Mouse (Mus musculus): ENCODE results near the gene Prr14. TPM values are rescaled to one million over a fixed set of nuclear protein-coding genes. Genes with fewer than 3 reads are reported as not detected.

Prr14 gene
- total and polyA plus RNA-seq, 3 experiments = 19.3 to 115 (median 63.5) TPM

GRCm38 (mm10) chr7:127426354-127426753, 33.1 kb upstream of the Prr14 start:
- ATAC-seq (ENCODE audit: extremely low read depth, insufficient number of reproducible peaks, low FRiP score, poor library complexity, severe bottlenecking) (no peak; the same call in 1 of the 2 replicates), DNase-seq (ENCODE audit: low spot score) (no peak)
- TF ChIP-seq POLR2AphosphoS5 (IDR thresholded peaks at IDR 0.05; ENCODE audit: insufficient replicate concordance, low read depth, low read length) (no peak), TAL1 (conservative IDR thresholded peaks at IDR 0.05; ENCODE audit: low read depth, low read length) (no peak), CTCF (IDR thresholded peaks at IDR 0.05; ENCODE audit: low read depth, low read length) (no peak), GATA1 (IDR thresholded peaks at IDR 0.05; ENCODE audit: borderline replicate concordance, low read length) (no peak), GATA2 (IDR thresholded peaks at IDR 0.05; ENCODE audit: borderline replicate concordance, low read depth, low read length) (no peak)
- H3K36me3 ChIP-seq (replicated peaks) = no peaks in the 10 kb centered on the region
- peaks cover 4% of the 10 kb centered on the region; the same call in 1 of the 2 replicates for H3K9me3 ChIP-seq (replicated peaks)
- H3K27me3 ChIP-seq (ENCODE audit: insufficient read depth, low read length) = peaks cover 18% of the 10 kb centered on the region
- no peak overlapping the region for H3K4me3 ChIP-seq (ENCODE audit: low read depth, low read length)
- peaks cover 21% of the 10 kb centered on the region for H3K4me1 ChIP-seq (ENCODE audit: insufficient read depth, low read depth, low read length)

DNA sequence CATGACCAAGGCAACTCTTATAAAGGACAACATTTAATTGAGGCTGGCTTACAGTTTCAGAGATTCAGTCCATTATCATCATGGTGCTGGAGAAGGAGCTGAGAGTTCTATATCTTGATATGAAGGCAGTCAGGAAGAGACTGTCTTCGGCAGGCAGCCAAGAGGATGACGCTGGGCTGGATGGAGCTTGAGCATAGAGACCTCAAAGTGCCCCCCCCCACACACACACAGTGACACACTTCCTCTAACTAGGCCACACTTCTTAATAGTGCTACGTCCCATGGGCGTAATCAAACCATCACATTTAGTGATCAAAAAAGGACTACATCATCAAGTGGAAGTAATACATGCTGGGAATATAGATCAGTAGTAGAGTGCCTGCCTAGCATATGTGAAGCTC, 24.2 kb upstream of the Prr14 start:
- ATAC-seq (ENCODE audit: extremely low read depth, insufficient number of reproducible peaks, low FRiP score, poor library complexity, severe bottlenecking) = no peak
- no peak for TF ChIP-seq CTCF (IDR thresholded peaks at IDR 0.05; ENCODE audit: low read depth, low read length)
- TF ChIP-seq GATA1 (IDR thresholded peaks at IDR 0.05; ENCODE audit: borderline replicate concordance, low read length) = no peak
- TF ChIP-seq TAL1 (conservative IDR thresholded peaks at IDR 0.05; ENCODE audit: low read depth, low read length) = no peak
- peaks cover 16% of the 10 kb centered on the region for H3K9me3 ChIP-seq (replicated peaks)
- H3K36me3 ChIP-seq (replicated peaks) = no peaks in the 10 kb centered on the region
- H3K27me3 ChIP-seq (ENCODE audit: insufficient read depth, low read length) = peaks cover 19% of the 10 kb centered on the region
- no peak overlapping the region for H3K4me3 ChIP-seq (ENCODE audit: low read depth, low read length)
- no peak for DNase-seq (ENCODE audit: low spot score)
- H3K4me1 ChIP-seq (ENCODE audit: insufficient read depth, low read depth, low read length) = no peaks in the 10 kb centered on the region

GRCm38 (mm10) chr7:127437724-127438123, 21.7 kb upstream of the Prr14 start:
- ATAC-seq (ENCODE audit: extremely low read depth, insufficient number of reproducible peaks, low FRiP score, poor library complexity, severe bottlenecking) (no peak), DNase-seq (ENCODE audit: low spot score) (no peak)
- H3K27me3 ChIP-seq (ENCODE audit: insufficient read depth, low read length) = peaks cover 13% of the 10 kb centered on the region
- no peak overlapping the region for H3K4me3 ChIP-seq (ENCODE audit: low read depth, low read length)
- H3K36me3 ChIP-seq (replicated peaks) = peaks cover 13% of the 10 kb centered on the region
- no peaks in the 10 kb centered on the region for H3K4me1 ChIP-seq (ENCODE audit: insufficient read depth, low read depth, low read length)
- peaks cover 16% of the 10 kb centered on the region for H3K9me3 ChIP-seq (replicated peaks)
- TF ChIP-seq POLR2AphosphoS5 (IDR thresholded peaks at IDR 0.05; ENCODE audit: insufficient replicate concordance, low read depth, low read length) = no peak
- peak; percentile 47; the same call in 1 of the 2 replicates for TF ChIP-seq CTCF (IDR thresholded peaks at IDR 0.05; ENCODE audit: low read depth, low read length)
- TF ChIP-seq GATA2 (IDR thresholded peaks at IDR 0.05; ENCODE audit: borderline replicate concordance, low read depth, low read length) = no peak

DNA sequence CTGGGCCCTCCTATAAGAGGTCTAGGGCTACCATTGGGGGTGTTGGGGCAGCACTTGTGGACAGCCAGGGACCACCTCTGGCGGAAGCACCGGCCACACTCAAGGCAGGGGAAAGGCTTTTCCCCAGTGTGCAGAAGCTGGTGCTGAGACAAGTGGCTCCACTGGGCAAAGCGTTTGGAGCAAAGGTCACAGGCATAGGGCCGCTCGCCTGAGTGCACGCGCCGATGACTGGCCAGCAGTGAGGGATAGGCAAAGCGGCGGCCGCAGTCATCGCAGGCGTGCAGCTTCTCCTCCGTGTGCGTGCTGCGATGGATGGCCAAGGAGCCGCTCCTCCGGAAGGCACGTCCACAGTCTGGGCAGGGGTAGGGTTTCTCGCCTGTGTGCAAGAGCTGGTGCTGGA, 15.4 kb upstream of the Prr14 start:
- Histone ChIP-seq H3K27me3 (ENCODE audit: insufficient read depth, low read length) (no peaks in the 10 kb centered on the region), H3K9me3 (replicated peaks) (peaks cover under 1% of the 10 kb centered on the region), H3K36me3 (replicated peaks) (peaks cover 59% of the 10 kb centered on the region), H3K4me1 (ENCODE audit: insufficient read depth, low read depth, low read length) (peaks cover 15% of the 10 kb centered on the region), H3K4me3 (ENCODE audit: low read depth, low read length) (no peak overlapping the region)
- no peak for ATAC-seq (ENCODE audit: extremely low read depth, insufficient number of reproducible peaks, low FRiP score, poor library complexity, severe bottlenecking)
- no peak for DNase-seq (ENCODE audit: low spot score)
- TF ChIP-seq GATA1 (IDR thresholded peaks at IDR 0.05; ENCODE audit: borderline replicate concordance, low read length) (no peak), CTCF (IDR thresholded peaks at IDR 0.05; ENCODE audit: low read depth, low read length) (no peak), TAL1 (conservative IDR thresholded peaks at IDR 0.05; ENCODE audit: low read depth, low read length) (no peak), POLR2AphosphoS5 (IDR thresholded peaks at IDR 0.05; ENCODE audit: insufficient replicate concordance, low read depth, low read length) (no peak), GATA2 (IDR thresholded peaks at IDR 0.05; ENCODE audit: borderline replicate concordance, low read depth, low read length) (no peak)

GRCm38 (mm10) chr7:127448521-127449300, 10.7 kb upstream of the Prr14 start, which contains the start of gene Zfp689:
Gene Zfp689, minus strand, starts transcription at chr7:127449158.
- Histone ChIP-seq H3K36me3 (replicated peaks) (peaks cover 76% of the 10 kb centered on the region), H3K9me3 (replicated peaks) (no peaks in the 10 kb centered on the region), H3K4me1 (ENCODE audit: insufficient read depth, low read depth, low read length) (peaks cover 54% of the 10 kb centered on the region), H3K4me3 (ENCODE audit: low read depth, low read length) (peak within 1 kb of the TSS; percentile 91), H3K27me3 (ENCODE audit: insufficient read depth, low read length) (no peaks in the 10 kb centered on the region)
- no peak for TF ChIP-seq GATA1 (IDR thresholded peaks at IDR 0.05; ENCODE audit: borderline replicate concordance, low read length)
- no peak for TF ChIP-seq GATA2 (IDR thresholded peaks at IDR 0.05; ENCODE audit: borderline replicate concordance, low read depth, low read length)
- no peak for TF ChIP-seq TAL1 (conservative IDR thresholded peaks at IDR 0.05; ENCODE audit: low read depth, low read length)
- TF ChIP-seq POLR2AphosphoS5 (IDR thresholded peaks at IDR 0.05; ENCODE audit: insufficient replicate concordance, low read depth, low read length) = no peak; the same call in 1 of the 2 replicates
- TF ChIP-seq CTCF (IDR thresholded peaks at IDR 0.05; ENCODE audit: low read depth, low read length) = no peak
- DNase-seq (ENCODE audit: low spot score) (peak; percentile 87), ATAC-seq (ENCODE audit: extremely low read depth, insufficient number of reproducible peaks, low FRiP score, poor library complexity, severe bottlenecking) (peak; percentile 94)

GRCm38 (mm10) chr7:127449966-127450365, 9.4 kb upstream of the Prr14 start:
- ATAC-seq (ENCODE audit: extremely low read depth, insufficient number of reproducible peaks, low FRiP score, poor library complexity, severe bottlenecking) = no peak
- peaks cover 56% of the 10 kb centered on the region for H3K4me1 ChIP-seq (ENCODE audit: insufficient read depth, low read depth, low read length)
- H3K9me3 ChIP-seq (replicated peaks) = no peaks in the 10 kb centered on the region
- no peak for DNase-seq (ENCODE audit: low spot score)
- H3K4me3 ChIP-seq (ENCODE audit: low read depth, low read length) = peak overlapping the region; percentile 91
- peaks cover 72% of the 10 kb centered on the region for H3K36me3 ChIP-seq (replicated peaks)
- no peaks in the 10 kb centered on the region for H3K27me3 ChIP-seq (ENCODE audit: insufficient read depth, low read length)
- TF ChIP-seq TAL1 (conservative IDR thresholded peaks at IDR 0.05; ENCODE audit: low read depth, low read length) = no peak
- no peak for TF ChIP-seq CTCF (IDR thresholded peaks at IDR 0.05; ENCODE audit: low read depth, low read length)
- no peak for TF ChIP-seq GATA2 (IDR thresholded peaks at IDR 0.05; ENCODE audit: borderline replicate concordance, low read depth, low read length)
- no peak for TF ChIP-seq GATA1 (IDR thresholded peaks at IDR 0.05; ENCODE audit: borderline replicate concordance, low read length)
- no peak for TF ChIP-seq POLR2AphosphoS5 (IDR thresholded peaks at IDR 0.05; ENCODE audit: insufficient replicate concordance, low read depth, low read length)
